Mouse (Mus musculus) heart, postnatal 0 days (tissue): ENCODE data around the gene Nop14.
"Not testable (repeated sequence)": the region's sequence is repeated elsewhere in the genome, so short reads cannot be mapped to it uniquely, and the experiment has no call there.

Source experiments
- CTCF ChIP-seq: IDR thresholded peaks from 2 replicates; pipeline ENCODE4 v1.5.1; 2016; ENCODE audit warnings: antibody characterized with exemption, control low read depth, low read depth
- EP300 ChIP-seq: IDR thresholded peaks from 2 replicates; pipeline ENCODE4 v1.6.1; 2016; ENCODE audit warnings: antibody characterized with exemption, low read depth

- TF ChIP-seq CTCF, EP300: not testable (repeated sequence)
Observed at GRCm38 (mm10) chr5:34592224-34592623, 67.7 kb downstream of the Nop14 start.
